Mouse (Mus musculus) embryonic stem cell, embryonic (primary cell): ENCODE measurements at regions not wholly inside any gene's neighbourhood (a gene's known extent, or its start where the extent isn't known, plus 50 kb on each side); places are given as distances from the start of the nearest gene placed in this dataset.

Experiments used
- CTCF ChIA-PET, 4 experiments: fragments of 300-600 bp in 2 of 4; fragments of 350-600 bp in 2 of 4; sonication (Branson Sonifier 250); formaldehyde crosslinking; loops; one replicate each; lab custom pipeline; 2022; ENCODE audit warnings: inconsistent platforms in 2 of 4; lab: Charles Lee
- POLR2A ChIA-PET, 4 experiments: fragments of 300-600 bp in 2 of 4; fragments of 350-600 bp in 2 of 4; sonication (Branson Sonifier 250); formaldehyde crosslinking; loops; one replicate each; lab custom pipeline; 2022; ENCODE audit warnings: antibody characterized with exemption in 4 of 4, inconsistent platforms in 1 of 4; lab: Charles Lee

- CTCF ChIA-PET, result no interaction called here
- POLR2A ChIA-PET, result no interaction called here
These were observed 361.9 kb downstream of the En1 start for GRCm38 (mm10) chr1:120964179-120964517.

DNA sequence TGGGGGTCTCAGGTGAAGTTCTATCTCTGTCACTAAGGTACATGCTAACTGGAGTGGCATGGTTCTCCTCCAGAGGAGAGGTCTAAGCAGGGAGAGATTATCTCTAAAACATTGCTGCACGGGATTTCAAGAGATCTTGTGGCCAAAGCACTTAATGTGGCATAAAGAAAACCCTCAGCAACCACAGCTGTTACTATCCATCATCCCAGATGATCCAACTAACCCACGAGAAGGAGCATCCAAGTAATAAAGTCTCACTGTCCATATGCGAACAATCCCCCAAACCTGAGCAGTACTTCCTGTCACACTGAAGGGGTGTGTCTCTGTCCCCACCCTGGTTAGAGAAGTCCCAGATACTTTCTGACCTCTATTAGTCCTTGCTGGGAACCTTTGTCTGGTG is 363.9 kb downstream of the En1 start:
- CTCF ChIA-PET, result no interaction called here
- POLR2A ChIA-PET, result no interaction called here

DNA sequence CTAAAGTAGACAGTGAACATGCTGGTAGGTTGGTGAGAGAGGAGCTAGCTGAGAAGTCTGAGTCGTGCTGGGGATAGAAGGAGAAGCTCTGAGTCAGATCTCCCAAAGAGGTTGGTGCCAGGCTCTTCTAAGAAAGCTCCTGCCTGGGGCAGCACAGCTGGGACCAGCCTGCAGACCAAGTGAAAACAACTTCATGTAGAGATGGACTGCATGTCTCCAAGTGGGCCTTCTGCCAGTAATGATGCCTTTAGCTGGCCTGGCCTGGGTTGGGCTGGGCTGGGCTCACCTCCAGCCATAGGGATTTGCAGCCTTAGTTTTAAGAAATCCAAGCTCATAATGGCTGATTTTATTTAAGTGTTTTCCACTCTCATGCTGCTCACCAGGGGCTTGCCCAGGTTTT is 357.7 kb downstream of the Insig2 start:
- POLR2A ChIA-PET, result interaction anchor here in 2 of 4 experiments (0.5 to 0.7 kb wide), 2 partner anchors 199 to 423 kb away, joined by 3 read pairs; no protein-coding TSS in a partner anchor
- CTCF ChIA-PET, result no interaction called here

GRCm38 (mm10) chr1:121004535-121004934 is 327.9 kb downstream of the Insig2 start:
- ChIA-PET CTCF (interaction anchor here in 2 of 4 experiments (0.6 to 0.9 kb wide), 3 partner anchors 13 to 415 kb away, joined by 3 read pairs; no protein-coding TSS in a partner anchor), POLR2A (interaction anchor here in 1 of 4 experiments (0.6 kb wide), 1 partner anchor 8 kb away, joined by 3 read pairs; no protein-coding TSS in a partner anchor)

DNA sequence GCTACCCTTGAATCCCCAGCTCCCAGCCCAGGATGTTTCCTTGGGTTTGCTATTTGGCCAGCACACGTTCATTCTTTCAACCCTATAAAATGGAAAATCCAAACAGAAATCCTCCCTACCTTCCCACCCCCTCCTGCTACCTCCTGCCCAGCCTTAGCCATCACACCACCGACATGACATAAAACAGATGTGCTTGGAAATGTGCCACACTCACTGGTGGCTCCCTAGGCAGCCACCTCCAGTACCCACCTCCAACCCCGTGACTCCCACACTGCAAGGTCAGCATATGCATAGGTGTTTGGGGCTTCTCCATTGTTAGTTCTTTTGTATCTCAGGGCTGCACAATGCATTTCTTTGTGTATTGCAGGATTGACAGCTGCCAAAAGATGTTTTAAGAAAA is 327.2 kb downstream of the Insig2 start:
- POLR2A ChIA-PET, result no interaction called here
- CTCF ChIA-PET, result no interaction called here

GRCm38 (mm10) chr1:121012126-121012525 is 320.3 kb downstream of the Insig2 start:
- ChIA-PET CTCF (interaction anchor here in 1 of 4 experiments (0.7 kb wide), 1 partner anchor 188 kb away, joined by 3 read pairs; no protein-coding TSS in a partner anchor), POLR2A (interaction anchor here in 2 of 4 experiments (0.6 to 0.9 kb wide), 2 partner anchors 83 to 406 kb away, joined by 3 read pairs; no protein-coding TSS in a partner anchor)

GRCm38 (mm10) chr1:121013839-121014503 is 318.4 kb downstream of the Insig2 start:
- CTCF ChIA-PET, result no interaction called here
- POLR2A ChIA-PET, result no interaction called here

DNA sequence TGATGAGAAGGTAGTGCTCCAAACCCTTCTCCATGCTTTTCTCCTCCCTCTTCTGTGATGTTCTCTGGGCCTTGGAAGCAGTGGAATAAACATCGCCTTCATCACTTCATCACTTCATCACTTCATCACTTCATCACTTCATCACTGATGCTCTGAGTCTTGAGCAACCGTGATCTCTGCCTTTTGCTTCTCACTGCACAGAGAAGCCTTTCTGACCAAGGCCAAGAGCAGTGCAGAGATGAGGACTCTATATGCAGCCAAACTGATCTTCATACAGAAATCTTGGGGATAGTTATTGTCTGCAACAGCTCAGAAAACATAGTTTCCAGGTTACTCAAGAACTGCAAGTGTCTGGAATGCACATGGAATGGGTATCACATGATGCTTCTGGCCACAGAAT is 303.0 kb downstream of the Insig2 start:
- POLR2A ChIA-PET, result no interaction called here
- CTCF ChIA-PET, result no interaction called here

- ChIA-PET CTCF (no interaction called here), POLR2A (no interaction called here)
These were observed 297.5 kb downstream of the Insig2 start for GRCm38 (mm10) chr1:121034761-121035393.

DNA sequence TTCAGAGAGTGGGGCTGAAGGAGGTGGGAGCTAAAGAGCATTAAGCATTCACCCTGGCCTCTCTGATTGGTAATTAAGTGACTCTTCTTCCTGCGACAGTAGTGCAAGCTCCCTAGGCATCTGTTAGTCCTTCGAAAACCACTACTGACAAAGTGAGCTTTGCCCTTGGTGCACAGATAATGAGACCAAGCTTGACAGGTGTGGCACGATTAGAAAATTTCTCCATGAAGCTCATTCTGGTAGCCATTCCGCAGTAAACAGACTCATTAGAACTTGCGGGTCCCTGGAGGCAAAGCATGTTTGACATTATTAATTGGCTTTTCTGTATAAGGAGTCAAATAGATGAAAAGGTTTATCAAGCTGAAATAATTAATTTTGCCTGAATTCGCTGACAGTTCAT is 285.8 kb downstream of the Insig2 start:
- ChIA-PET POLR2A (no interaction called here), CTCF (no interaction called here)

DNA sequence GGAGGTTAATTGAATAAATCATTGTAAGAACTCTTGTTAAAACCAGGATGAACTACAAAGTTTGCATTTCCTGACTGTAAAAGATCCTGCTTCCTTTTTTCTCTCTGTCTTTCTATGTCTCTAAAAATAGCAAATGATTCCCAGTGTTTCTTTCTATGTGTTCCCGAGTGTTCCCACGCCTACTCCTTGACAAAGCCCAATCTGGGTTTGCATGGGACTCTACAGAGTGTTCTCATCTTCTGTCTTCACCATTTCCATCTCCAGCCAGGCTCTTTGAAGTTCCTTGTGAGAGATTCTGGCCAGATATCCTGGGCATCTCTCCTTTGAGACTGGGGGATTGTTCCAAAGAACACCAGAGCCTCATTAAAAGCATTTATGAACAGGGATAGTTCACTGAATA is 285.0 kb downstream of the Insig2 start:
- ChIA-PET CTCF (no interaction called here), POLR2A (no interaction called here)

DNA sequence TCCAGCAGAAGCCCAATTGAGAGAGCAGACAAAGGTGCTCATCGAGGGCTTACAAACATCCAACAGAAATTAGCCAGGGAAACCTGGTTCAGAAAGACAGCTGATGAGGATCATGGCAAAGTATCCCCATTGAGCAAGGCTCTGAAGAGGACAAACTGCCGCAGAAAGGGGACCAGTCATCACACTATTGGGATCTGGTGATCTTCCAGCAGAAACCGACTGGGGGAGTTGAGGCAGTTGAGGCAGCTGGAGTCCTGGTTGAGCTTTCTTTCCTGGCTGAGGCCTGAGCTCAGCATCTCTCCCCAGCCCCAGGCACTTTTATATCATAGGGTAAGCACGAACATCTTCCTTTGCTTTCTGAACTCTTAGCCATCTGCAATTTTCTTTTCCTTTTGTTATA is 282.7 kb downstream of the Insig2 start:
- ChIA-PET CTCF (no interaction called here), POLR2A (no interaction called here)

GRCm38 (mm10) chr1:121050695-121051495 is 281.5 kb downstream of the Insig2 start:
- ChIA-PET CTCF (interaction anchor here in 1 of 4 experiments (0.6 kb wide), 1 partner anchor 466 kb away, joined by 3 read pairs; no protein-coding TSS in a partner anchor), POLR2A (interaction anchor here in 1 of 4 experiments (0.6 kb wide), 1 partner anchor 93 kb away, joined by 5 read pairs; no protein-coding TSS in a partner anchor)

DNA sequence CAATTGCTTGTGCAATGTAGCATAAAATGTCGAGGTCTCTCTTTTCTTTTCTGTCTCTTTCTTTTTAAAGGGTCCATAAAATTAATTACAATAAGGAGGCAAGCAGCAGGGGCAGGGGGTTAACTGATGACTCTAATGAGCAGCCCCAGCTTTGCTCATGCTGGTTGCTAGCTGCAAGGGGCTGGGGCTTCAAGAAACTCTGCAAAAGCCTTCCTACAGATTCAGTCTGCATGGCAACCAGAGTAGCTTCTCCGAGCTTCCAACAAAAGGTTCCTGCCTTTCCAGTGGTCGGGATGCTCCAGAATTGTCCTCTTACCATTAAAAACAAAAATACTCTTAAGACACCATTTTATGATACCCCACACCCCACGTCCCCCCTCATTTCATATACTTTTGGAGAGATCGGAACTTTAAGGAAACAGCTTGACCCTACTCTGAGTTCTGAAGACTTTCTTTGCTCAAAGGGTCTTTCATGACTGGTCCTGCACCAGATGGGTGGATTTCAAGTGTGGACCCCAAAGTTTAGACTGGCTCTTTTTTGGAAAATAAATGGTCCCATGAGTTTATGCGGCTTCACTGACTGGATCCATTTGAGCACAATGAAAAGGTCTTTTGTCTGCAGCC is 280.8 kb downstream of the Insig2 start:
- ChIA-PET POLR2A (interaction anchor here in 1 of 4 experiments (0.5 kb wide), 1 partner anchor 373 kb away, joined by 3 read pairs; no protein-coding TSS in a partner anchor), CTCF (no interaction called here)

DNA sequence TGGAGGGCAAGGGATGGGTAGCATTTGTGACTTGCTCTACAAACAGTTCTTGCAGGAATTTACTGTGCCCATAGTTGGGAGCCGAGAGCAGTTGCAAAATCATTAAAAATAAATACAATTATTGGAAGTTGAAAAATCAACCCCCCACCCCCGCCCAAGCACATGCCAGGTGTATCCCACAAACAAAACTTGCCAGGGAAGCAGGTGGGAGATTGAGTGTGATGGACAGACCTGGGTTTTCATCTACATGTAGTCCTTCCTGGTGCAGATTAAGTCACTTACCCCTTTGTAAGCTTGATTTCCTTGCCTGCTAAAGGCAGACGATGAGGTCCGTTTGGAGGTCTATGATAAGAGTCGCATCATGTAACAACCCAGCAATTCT is 280.3 kb downstream of the Insig2 start:
- CTCF ChIA-PET, result no interaction called here
- POLR2A ChIA-PET, result interaction anchor here in 1 of 4 experiments (0.5 kb wide), 1 partner anchor 373 kb away, joined by 3 read pairs; no protein-coding TSS in a partner anchor

- POLR2A ChIA-PET, result no interaction called here
- CTCF ChIA-PET, result no interaction called here
These were observed 278.7 kb downstream of the Insig2 start for GRCm38 (mm10) chr1:121053692-121054091.

DNA sequence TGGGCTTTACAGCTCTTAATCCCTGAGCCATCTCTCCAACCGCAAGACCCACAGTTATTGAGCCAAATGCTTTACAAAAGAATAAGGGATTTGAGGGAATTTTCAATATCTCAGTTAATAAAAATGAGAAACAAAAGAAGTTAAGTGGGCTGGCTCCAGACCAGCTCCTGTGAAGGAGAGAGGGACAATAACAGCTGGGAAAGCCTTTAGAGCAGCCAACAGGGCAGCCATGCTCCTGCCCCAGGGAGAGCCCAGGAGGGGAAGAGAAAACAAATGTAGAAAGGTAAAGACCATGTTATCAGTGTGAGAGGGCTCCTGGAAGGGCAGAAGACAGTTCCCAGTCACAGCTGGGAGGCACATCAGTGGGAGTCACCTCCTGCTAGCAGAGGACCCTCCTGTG is 257.8 kb downstream of the Insig2 start:
- ChIA-PET POLR2A (interaction anchor here in 1 of 4 experiments (0.9 kb wide), 1 partner anchor 12 kb away, joined by 3 read pairs; no protein-coding TSS in a partner anchor), CTCF (no interaction called here)

DNA sequence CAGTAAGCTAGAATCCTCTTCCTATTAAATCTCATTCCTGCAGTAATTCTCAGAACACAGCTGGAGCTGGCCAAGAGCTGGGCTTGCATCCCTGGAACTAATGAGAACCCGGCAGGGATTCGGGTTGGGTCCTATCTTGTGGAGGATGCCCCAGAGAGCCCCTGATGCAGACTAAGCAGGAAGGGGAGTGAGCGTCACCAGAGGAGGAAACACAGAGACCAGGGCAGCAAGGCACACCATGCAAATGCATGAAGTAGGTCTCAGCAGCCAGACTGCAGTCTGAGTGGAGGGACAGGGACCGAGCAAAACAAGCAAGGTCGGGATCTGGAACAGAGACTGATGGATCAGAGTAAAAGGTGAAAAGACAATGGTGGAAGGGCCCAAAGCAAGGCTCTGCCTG is 249.6 kb downstream of the Insig2 start:
- POLR2A ChIA-PET, result interaction anchor here in 1 of 4 experiments (0.7 to 1.1 kb wide), 2 partner anchors 13 to 41 kb away, joined by 3 read pairs; no protein-coding TSS in a partner anchor
- CTCF ChIA-PET, result no interaction called here
